Mouse (Mus musculus) olfactory bulb, adult 2 months (tissue): Measurements from ENCODE around the gene Smarcd3.

ENCODE experiments used
- CTCF ChIP-seq: fragments of 200-500 bp; IDR thresholded peaks from 2 replicates; pipeline ENCODE4 v1.5.1; 2012; ENCODE audit warnings: low read depth, mild to moderate bottlenecking, low read length, moderate library complexity; ENCODE audit not compliant: insufficient read depth
- POLR2A ChIP-seq: fragments of 200-500 bp; IDR thresholded peaks from 2 replicates; pipeline ENCODE4 v1.6.1; 2012; ENCODE audit warnings: mild to moderate bottlenecking, low read depth, low read length, moderate library complexity; ENCODE audit not compliant: insufficient read depth

- TF ChIP-seq POLR2A (no peak), CTCF (no peak)
These were observed 5.5 kb upstream of the Smarcd3 start for GRCm38 (mm10) chr5:24629712-24630111.
